Mouse (Mus musculus) small intestine, adult 2 months (tissue): ENCODE measurements around the gene Abcc9.

ENCODE experiments used
- CTCF ChIP-seq: fragments of 200-500 bp; IDR thresholded peaks from 2 replicates; pipeline ENCODE4 v1.5.1; 2012; ENCODE audit warnings: low read depth, mild to moderate bottlenecking, control low read depth, inconsistent platforms, low read length, moderate library complexity, mixed read lengths; ENCODE audit not compliant: insufficient replicate concordance, insufficient read length; ENCODE audit errors: extremely low read depth
- POLR2A ChIP-seq: fragments of 200-500 bp; IDR thresholded peaks from 2 replicates; pipeline ENCODE4 v1.6.1; 2012; ENCODE audit warnings: low read depth, mild to moderate bottlenecking, control low read depth, inconsistent platforms, low read length, moderate library complexity

GRCm38 (mm10) chr6:142555988-142556387 is 146.1 kb downstream of the Abcc9 start:
- TF ChIP-seq POLR2A (no peak), CTCF (no peak)
